Mouse (Mus musculus): Measurements from ENCODE around the gene Rc3h1.
"Not testable (repeated sequence)": the region's sequence is repeated elsewhere in the genome, so short reads cannot be mapped to it uniquely, and the experiment has no call there.

Rc3h1 gene

DNA sequence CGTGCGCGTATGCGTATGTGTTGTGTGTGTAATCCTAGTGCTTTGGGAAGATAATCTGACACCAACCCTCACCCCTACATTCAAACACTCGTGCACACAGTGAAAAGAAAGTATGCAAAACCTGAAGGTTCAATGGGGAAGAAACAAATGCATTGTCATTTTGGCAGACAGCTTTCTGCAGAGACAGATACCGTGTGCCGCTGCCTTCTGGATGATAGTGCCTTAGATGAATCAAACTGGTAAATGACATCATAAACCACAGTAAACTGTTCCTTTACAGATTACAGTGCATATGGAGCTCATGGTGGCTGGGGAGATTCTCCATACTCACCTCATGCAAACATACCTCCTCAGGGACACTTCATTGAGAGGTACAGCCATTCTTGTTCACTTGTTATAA lies 57.0 kb downstream of the Rc3h1 start:
- DNase-seq (ENCODE audit: low spot score in 2 of 2): no peak

DNA sequence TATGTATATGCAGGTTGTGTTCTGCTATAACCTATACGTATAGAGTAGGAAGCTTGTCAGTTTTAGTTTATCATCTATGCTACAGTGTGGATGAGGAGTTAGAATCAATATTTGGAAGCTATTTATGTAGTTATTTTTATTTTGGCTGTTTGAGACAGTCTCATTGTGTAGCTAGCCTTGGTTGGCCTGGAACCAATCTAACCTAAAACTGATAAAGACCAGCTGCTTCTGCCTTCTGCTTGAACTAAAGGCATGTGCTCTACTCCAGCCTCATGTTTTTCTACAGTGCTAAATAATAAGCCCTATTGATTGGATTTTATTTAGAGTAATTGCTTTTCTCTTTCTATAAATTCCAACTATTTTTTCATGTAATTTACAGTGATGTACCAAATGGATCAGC lies 61.0 kb downstream of the Rc3h1 start:
- no peak for DNase-seq (ENCODE audit: low spot score in 2 of 2)

DNA sequence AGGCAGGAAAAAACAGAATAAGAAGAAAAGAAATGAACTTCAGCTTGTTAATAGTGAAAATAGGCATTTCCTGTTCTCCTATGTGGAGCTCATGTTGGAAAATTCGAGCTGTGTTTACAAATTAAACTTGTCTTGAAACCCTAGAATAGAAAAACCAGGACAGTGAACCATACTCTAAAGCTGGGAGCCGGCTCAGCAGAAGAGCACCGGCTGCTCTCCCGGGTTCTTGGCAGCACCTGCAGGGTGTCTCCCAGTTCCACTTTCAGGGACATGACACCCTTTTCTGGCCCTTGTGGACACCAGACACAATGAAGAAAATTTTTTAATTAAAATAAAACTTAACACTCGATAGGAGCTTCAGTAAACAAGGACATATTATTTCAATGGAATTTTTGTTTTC lies 62.4 kb downstream of the Rc3h1 start:
- no peak for DNase-seq (ENCODE audit: low spot score in 2 of 2)

DNA sequence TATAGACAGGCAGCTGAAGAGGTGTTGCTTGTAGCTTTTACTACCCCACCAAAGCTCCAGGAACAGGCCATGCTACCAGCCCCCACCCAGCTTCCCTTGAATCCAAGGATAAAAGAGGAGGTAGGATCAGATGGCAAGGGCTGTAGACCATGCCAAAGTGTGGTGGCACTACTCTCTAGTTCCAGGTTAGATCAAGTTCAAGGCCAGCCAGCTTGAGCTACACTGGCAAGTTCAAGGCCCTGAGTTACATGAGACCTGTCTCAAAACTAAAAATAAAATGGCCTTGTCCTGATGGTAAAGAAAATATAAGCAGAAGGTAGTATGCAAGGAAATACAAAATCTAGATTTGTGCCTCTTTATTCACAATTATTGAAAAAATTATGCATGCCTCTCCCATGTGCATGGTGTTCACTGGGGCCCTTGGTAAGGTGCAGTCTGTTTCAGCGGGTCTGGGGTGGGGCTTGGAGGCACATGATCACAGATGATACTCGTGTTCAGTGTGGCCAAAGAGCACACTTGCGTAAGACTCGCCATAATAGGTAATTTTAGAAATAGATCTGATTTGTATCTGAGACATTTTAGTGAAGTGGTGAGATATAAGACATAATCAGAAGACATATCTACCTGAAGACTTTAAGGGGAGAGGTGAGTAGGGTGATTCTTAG lies 72.0 kb downstream of the Rc3h1 start, which contains the start of gene Serpinc1:
Gene Serpinc1, plus strand, starts transcription at position 515 of the 665 bp plus-strand sequence.
- DNase-seq (ENCODE audit: low spot score in 2 of 2): no peak

DNA sequence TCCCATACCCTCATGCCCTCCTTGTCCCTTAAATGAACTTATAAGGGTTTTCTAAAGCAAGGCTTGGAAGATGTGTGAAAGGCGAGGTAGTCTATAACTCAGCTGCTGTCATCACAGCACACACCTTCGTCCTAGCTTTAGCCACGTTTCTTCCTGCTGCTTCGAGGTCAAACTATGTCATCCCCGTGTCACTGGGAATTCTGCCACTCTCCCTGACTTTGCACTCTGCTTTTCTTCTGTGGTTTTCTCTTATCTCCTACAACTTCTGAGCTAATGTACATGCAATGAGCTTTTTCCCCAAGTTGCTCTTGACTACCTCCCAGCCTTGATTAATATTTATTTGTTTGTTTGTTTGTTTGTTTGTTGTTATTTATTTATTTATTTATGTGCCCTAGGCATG lies 73.8 kb downstream of the Rc3h1 start:
- no peak for DNase-seq (ENCODE audit: low spot score in 2 of 2)

DNA sequence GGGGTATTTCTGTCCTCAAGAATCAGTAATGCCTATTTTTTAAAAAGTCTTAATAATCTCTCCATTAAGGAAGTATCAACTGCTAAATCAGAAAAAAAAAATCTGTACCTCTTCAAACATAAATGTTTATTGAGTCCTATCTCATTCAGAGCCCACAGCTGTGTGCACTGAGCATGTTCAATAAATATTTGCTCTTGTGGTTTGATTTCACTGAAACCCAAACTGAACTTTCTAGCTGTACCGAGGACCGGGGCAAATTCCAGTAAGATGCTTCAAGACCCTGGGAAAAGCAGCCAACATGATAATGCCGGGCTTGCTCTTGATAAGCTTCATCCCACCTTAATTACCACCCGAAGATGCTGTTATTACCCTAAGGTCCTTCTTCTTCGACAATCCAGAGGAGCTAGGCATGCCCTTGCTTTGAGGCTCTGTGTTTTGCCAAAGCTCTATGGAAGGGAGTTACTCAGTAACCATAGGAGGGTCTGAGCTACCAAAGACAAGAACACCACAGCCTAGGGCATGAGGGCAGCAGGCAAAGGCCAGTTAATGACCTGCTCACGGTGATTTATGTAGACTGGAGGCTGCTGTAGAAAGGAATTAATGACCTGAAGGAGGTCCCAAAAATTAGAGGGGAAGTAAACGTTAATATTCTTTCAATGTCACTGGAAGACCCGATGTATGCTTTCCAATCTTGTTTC lies 74.5 kb downstream of the Rc3h1 start:
- DNase-seq (ENCODE audit: low spot score in 2 of 2): no peak

DNA sequence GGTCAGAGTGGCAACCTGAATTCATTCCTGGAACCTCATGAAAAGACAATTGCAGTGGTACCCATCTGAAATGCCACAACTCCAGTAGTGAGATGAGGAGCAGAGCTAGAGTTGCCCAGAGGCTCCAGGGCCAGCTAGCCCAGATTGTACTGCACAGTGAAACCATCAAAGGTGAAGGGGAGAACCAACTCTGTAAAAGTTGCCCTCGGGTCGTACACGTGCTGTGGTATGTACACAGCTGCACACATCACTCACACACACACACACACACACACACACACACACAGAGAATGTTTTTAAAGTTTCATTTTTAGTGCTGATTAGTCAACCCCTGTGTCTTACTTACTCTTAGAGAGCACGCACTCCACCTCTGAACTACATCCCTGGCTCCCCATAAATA lies 75.1 kb downstream of the Rc3h1 start:
- DNase-seq (ENCODE audit: low spot score in 2 of 2): no peak

DNA sequence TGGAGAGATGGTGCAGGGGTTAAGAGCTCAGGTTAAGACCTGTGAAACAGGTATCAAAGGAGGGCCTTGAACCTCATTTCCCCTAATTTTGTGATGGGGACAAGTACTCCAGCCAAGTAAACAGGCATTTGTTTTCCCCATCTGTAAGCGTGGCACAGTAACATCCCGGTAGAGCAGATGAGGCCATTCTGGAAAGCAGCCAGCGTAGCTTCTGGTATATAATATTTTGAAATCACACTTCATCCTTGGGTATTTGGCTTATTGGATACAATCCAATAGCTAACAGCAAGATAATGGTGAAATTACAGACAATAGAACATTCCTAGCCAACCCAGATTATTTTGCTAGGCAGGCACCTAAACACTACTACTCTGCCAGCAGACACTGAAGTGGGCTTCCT lies 76.7 kb downstream of the Rc3h1 start:
- no peak for DNase-seq (ENCODE audit: low spot score in 2 of 2)

DNA sequence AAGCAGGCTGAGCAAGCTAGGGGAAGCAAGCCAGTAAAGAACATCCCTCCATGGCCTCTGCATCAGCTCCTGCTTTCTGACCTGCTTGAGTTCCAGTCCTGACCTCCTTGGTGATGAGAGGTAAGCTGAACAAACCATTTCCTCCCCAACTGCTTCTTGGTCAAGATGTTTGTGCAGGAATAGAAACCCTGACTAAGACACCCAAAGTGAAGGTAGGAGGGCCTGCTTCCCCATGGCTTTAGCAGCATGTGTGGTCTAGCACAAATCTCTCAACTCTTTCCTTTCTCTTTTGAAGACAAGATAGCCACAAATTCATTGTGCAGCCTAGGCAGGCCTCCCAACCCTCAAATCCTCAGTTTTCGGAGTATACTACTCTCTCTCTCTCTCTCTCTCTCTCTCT lies 78.5 kb downstream of the Rc3h1 start:
- DNase-seq (ENCODE audit: low spot score in 2 of 2): not testable (repeated sequence)

DNA sequence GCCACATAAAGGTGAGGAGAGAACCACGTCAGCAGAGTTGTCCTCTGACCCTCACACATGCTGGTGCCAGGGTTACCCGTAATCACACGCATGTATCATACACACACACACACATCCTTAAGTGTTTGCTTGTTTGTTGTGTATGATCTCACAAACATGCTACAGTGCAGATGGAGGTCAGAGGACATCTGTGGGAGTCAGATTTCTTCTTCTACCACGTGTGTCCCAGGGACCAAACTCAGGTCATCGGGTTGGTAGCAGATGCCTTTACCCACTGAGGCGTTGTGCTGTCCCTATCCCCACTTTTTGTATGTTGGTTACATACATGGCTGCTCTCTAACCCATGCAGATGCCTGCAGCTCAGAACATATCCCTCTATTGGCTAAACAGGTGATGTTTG lies 79.3 kb downstream of the Rc3h1 start:
- no peak for DNase-seq (ENCODE audit: low spot score in 2 of 2)

DNA sequence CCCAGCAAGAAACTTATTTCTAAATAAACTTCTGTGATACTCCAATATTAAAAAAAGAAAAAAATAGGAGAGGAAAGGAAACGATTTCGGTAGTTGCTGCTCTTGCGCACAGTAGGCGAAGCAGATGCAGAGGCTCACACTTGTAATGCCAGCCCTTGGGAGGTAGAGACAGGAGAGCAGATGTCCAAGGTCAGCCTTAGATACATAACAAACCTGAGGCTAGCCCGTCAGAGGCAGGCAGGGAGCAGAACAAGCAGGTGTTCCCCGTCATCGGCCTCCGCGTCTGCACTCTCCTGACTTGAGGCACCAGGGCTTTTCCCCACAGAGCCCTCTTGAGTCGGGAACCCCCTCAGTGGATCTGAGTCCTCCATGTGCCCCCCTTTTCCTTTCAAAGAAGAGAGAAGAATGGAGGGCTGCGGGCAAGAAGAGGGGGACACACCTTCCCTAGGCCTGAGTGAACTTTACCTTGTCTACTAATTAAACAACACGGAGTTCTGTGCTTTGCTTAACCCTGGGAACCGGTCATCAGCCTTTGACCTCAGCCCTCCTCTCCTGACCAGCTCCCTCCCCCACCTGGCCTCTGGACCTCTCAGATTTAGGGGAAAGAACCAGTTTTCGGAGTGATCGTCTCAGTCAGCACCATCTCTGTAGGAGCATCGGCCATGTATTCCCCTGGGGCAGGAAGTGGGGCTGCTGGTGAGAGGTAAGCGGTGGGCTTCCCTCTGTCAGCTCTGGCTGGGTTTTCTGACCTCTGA lies 80.8 kb downstream of the Rc3h1 start:
- no peak for DNase-seq (ENCODE audit: low spot score in 2 of 2)

DNA sequence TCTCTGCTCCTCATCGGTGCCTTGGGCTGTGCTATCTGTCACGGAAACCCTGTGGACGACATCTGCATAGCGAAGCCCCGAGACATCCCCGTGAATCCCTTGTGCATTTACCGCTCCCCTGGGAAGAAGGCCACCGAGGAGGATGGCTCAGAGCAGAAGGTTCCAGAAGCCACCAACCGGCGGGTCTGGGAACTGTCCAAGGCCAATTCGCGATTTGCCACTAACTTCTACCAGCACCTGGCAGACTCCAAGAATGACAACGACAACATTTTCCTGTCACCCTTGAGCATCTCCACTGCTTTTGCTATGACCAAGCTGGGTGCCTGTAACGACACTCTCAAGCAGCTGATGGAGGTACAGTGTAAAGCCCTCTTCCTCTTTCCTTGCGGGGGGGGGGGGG lies 83.2 kb downstream of the Rc3h1 start:
- no peak for DNase-seq (ENCODE audit: low spot score in 2 of 2)

DNA sequence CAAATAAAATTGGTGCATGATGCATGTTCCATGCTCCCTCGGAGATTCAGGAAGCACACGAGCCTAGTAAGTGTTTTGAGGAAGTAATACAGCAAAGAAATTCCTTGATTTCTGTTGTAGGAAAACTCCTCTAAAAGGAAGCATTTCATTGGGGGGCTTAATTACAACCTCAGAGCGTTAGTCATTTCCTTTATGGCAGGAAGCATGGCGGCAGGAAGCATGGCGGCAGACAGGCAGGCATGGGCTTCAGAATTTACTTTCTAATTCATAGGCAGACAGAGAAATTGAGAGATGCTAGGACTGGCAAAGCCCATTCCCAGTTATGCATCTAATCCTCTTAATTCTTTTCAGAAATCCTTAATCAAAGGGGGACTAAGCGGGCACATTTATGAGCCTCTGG lies 87.6 kb downstream of the Rc3h1 start:
- no peak for DNase-seq (ENCODE audit: low spot score in 2 of 2)

DNA sequence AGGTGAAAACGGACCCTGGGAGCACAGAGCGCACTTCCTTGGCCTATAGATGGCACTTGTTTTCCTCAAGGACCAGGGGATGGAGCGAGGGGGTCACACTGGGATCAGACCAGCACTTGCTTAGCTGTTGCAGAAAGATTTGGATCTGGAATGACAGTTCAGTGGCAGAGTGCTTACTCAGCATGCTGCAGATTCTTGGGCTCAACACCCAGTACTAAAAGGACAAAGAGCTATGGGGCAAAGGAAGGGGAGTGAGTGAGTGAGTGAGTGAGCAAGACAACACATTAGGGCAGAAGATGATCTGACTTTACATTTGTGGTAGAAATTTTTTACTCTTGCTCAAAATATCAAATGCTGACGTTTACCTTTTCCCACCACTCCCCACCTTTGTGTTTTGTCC lies 98.7 kb downstream of the Rc3h1 start:
- DNase-seq (ENCODE audit: low spot score in 2 of 2): no peak

DNA sequence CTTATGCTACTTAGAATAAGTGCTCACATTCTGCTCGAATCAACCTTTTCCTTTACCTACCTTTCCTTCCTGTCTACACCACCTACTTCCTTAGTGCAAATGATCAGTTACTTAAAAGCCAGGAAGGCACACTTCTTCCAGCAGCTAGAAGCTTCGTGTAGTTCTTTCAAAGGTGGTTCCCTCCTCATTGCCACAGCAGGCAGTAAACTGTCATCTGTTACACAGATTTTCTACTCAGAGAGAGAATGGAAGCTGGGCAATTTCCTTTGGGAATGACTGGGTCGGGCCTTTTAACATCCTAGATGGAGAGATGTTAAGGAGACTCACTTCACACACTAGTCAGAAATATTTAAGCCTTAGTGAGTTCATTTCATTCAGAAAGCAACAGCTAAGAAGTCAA lies 99.3 kb downstream of the Rc3h1 start:
- no peak for DNase-seq (ENCODE audit: low spot score in 2 of 2)

DNA sequence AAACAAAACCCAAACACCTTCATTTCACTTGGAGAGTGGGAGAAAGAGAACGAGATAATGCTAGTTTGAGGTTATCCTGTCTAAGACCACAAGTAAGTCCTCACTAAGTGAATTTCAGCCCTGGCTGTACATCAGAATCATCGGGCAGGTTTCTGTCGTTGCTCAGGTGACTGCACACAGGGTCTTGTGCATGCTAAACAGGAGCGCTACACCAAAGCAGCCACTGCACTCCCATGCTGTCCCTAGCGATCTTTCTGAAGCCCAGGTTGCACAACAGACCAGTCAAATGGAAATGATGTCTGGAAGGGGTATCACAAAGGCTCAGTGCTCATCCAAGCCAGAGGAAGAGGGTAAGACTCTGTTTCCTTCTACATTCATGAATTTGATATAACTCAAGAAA lies 100.3 kb downstream of the Rc3h1 start:
- no peak for DNase-seq (ENCODE audit: low spot score in 2 of 2)

DNA sequence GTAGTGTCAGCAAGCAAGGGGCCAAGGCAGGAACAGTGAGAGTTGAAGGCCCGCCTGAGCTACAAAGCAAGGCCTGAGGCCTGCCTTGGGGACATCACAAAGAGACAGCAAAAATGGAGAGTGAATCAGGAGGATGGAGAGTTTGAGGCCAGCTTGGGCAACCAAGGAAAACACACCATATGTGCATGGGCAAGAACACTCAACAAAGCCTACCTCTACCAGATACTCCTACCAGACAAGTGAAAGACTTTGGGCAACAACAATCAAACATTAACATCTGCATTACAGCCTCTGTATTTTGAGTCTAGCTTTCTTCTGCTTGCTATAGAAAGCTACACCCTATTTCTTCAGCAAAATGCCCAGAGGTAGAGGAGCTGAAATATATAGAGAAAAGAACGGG lies 101.8 kb downstream of the Rc3h1 start:
- no peak for DNase-seq (ENCODE audit: low spot score in 2 of 2)

DNA sequence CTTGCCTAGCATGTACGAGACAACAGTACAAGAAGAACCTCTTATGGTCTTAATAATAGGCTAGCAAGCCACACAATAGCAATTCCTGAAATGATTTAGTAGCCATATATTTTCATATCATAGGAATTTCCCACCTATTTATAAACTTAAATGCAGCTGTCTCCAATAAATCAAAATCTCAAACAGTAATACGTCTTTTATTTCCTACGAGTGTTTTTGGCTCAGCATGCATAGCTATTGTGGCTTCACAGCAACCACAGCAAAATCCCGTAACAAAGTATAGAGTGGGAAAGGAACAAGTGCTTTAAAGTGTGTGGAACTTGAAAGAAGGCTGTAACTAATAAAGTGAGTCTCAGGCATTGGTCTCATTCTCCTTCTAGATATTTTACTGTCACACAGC lies 104.2 kb downstream of the Rc3h1 start:
- no peak for DNase-seq (ENCODE audit: low spot score in 2 of 2)

DNA sequence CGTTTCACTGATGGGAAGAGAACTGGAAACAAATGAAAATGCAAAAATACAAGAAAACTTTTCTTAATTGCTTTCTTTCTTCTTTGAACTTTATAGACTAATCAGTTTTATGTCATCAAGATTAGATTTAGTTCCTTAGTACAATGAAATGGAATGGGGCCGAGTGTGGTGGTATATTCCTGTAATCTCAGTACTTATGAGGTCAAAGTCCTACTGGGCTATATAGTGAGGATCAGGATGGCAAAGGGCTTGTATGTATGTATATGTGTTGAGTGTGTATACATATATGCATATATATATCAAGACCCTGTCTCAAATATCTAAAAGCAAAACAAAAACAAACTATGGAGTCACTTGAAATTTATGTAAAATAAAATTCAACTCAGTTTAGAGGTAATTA lies 110.2 kb downstream of the Rc3h1 start:
- DNase-seq (ENCODE audit: low spot score in 2 of 2): no peak

DNA sequence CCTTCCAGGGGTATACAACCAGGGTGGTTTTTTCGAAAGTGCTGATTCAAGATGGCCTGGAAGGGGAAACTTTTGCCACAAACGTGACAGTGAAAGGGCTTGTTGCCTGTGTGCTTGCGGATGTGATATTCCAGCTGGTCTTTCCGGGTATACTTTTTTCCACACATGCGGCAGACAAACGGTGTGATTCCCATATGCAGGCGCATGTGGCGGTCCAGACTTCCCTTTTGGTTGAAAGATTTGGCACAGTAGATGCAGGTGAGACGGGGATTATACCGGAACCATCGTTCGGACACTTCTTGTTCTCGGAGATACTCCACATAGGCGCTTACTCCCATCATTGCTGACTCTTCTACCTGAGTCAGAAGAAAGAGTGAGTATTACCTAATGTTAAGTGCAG lies 113.8 kb downstream of the Rc3h1 start:
- no peak for DNase-seq (ENCODE audit: low spot score in 2 of 2)
